Mouse (Mus musculus) left cerebral cortex, adult 8-10 months (tissue): ENCODE data around the gene Neu2. TPM values are rescaled to one million over a fixed set of nuclear protein-coding genes. Genes with fewer than 3 reads are reported as not detected.

Experiments
- total RNA-seq, 4 experiments: library from RNA; stranded (reverse); gene quantifications; 2 replicates each; pipeline ENCODE4 v1.2.4; 2022

The Neu2 gene
- total RNA-seq, 4 experiments from 2014 or later = 6.7 to 8.0 (median 7.6) TPM

Other genes starting within 250 kb of the Neu2 start
- 10 to 100 TPM; 16.4 to 18.6 (median 17.5) TPM for gene Efhd1, start 245.5 kb upstream of the Neu2 start, total RNA-seq
- gene Gigyf2, start 182.9 kb upstream of the Neu2 start, total RNA-seq = 100 to 1,000 TPM; 121 to 154 (median 142) TPM
- 1 to 10 TPM; 3.8 to 9.9 (median 5.2) TPM for gene Kcnj13, start 115.2 kb upstream of the Neu2 start, total RNA-seq
- 1 to 10 TPM in 1 of 4 experiments, not detected in 3; 1.2 TPM for gene Snorc, start 39.6 kb upstream of the Neu2 start, total RNA-seq
- 100 to 1,000 TPM; 351 to 426 (median 388) TPM for gene Ngef, start 64.0 kb downstream of the Neu2 start, total RNA-seq
- 10 to 100 TPM; 21.6 to 40.6 (median 29.6) TPM for gene Inpp5d, start 110.4 kb downstream of the Neu2 start, total RNA-seq
- gene Atg16l1, start 246.0 kb downstream of the Neu2 start, total RNA-seq = 10 to 100 TPM; 61.4 to 72.4 (median 68.5) TPM